Mouse (Mus musculus) liver, embryonic 14.5 days (tissue): Measurements from ENCODE around the gene Ddhd1. TPM values are rescaled to one million over a fixed set of nuclear protein-coding genes. Genes with fewer than 3 reads are reported as not detected.

Experiments
- ATAC-seq: fragments of 200-750 bp; cut with Nextera tagmentation; 2 replicates; pipeline ENCODE4 v1.8.0; 2017; ENCODE audit warnings: moderate number of reproducible peaks, mild to moderate bottlenecking, moderate library complexity; ENCODE audit not compliant: insufficient read depth
- DNase-seq, 3 experiments: peaks; one replicate each; pipeline ENCODE4 v3.0.0-alpha.2; 2012 to 2013; ENCODE audit warnings: low read depth in 3 of 3, low spot score in 3 of 3
- H3K27ac ChIP-seq: fragments of 300-500 bp; sonication (generic); 2 replicates; pipeline ENCODE4 v1.5.1; 2014; ENCODE audit warnings: moderate library complexity, mild to moderate bottlenecking, control low read depth, inconsistent platforms
- H3K27me3 ChIP-seq: fragments of 300-500 bp; sonication (generic); 2 replicates; pipeline ENCODE4 v1.6.1; 2014; ENCODE audit warnings: mild to moderate bottlenecking, low read length, moderate library complexity; ENCODE audit not compliant: control insufficient read depth, insufficient read depth
- H3K36me3 ChIP-seq: fragments of 300-500 bp; sonication (generic); replicated peaks from 2 replicates; pipeline ENCODE4 v1.6.1; 2014; ENCODE audit warnings: low read depth; ENCODE audit not compliant: control insufficient read depth, insufficient read depth
- H3K4me1 ChIP-seq, 2 experiments: fragments of 200-500 bp in 1 of 2; fragments of 300-500 bp in 1 of 2; sonication (generic) in 1 of 2; replicated peaks; 2 replicates each; pipeline ENCODE4 v1.6.1; 2012 to 2014; ENCODE audit warnings: antibody characterized with exemption in 1 of 2, inconsistent platforms in 1 of 2, low read length in 1 of 2; ENCODE audit not compliant: control insufficient read depth in 2 of 2, insufficient read depth in 2 of 2
- H3K4me2 ChIP-seq: fragments of 300-500 bp; sonication (generic); 2 replicates; pipeline ENCODE4 v1.6.1; 2014; ENCODE audit warnings: low read depth, mild to moderate bottlenecking, control low read depth, moderate library complexity
- H3K4me3 ChIP-seq, 2 experiments: fragments of 200-500 bp in 1 of 2; fragments of 300-500 bp in 1 of 2; sonication (generic) in 1 of 2; 2 replicates each; pipeline ENCODE4 v1.5.1; 2012 to 2014; ENCODE audit warnings: low read depth in 2 of 2, low read length in 2 of 2, mild to moderate bottlenecking in 2 of 2, control low read depth in 1 of 2, inconsistent platforms in 1 of 2, moderate library complexity in 1 of 2; ENCODE audit not compliant: insufficient read depth in 1 of 2
- H3K9ac ChIP-seq: fragments of 300-500 bp; sonication (generic); replicated peaks from 2 replicates; pipeline ENCODE4 v1.6.1; 2014; ENCODE audit warnings: mild to moderate bottlenecking, control low read depth, moderate library complexity
- H3K9me3 ChIP-seq: fragments of 300-500 bp; sonication (generic); 2 replicates; pipeline ENCODE4 v1.6.1; 2016; ENCODE audit warnings: low read length, mixed read lengths; ENCODE audit not compliant: control insufficient read depth
- CTCF ChIP-seq: IDR thresholded peaks from 2 replicates; pipeline ENCODE4 v1.5.1; 2016; ENCODE audit warnings: antibody characterized with exemption, low read depth, control low read depth
- EP300 ChIP-seq: IDR thresholded peaks from 2 replicates; pipeline ENCODE4 v1.6.1; 2016; ENCODE audit warnings: antibody characterized with exemption, low read depth
- WGBS: fragments of 180-500 bp; shearing (Covaris S2); extraction: QIAGEN DNeasy Blood & Tissue Kit; methylation state at CpG from one replicate; pipeline ENCODE4 v1.1.7; 2014; ENCODE audit not compliant: insufficient replicate concordance; 5-methylcytosine and 5-hydroxymethylcytosine counted together
- polyA plus RNA-seq, 2 experiments: library from polyadenylated mRNA; depleted of rRNA in 1 of 2; stranded (reverse) in 1 of 2; unstranded in 1 of 2; fragments of >200 nt; fragmentation: Nextera tagmentation in 1 of 2; extraction: Ambion mirVana in 1 of 2; gene quantifications; 2 replicates each; pipeline versions ENCODE4 v1.2.1 to v1.2.3; 2012 to 2014

Ddhd1 gene
- polyA plus RNA-seq, 2 experiments, result 8.9 to 15.4 TPM

GRCm38 (mm10) chr14:45668325-45668724 is 10.4 kb upstream of the Ddhd1 start:
- H3K36me3 ChIP-seq, result no peaks in the 10 kb centered on the region
- no peaks in the 10 kb centered on the region for H3K27me3 ChIP-seq
- no peak overlapping the region for H3K4me3 ChIP-seq
- no peaks in the 10 kb centered on the region for H3K4me1 ChIP-seq
- H3K9me3 ChIP-seq, result no peaks in the 10 kb centered on the region
- no peak overlapping the region for H3K4me2 ChIP-seq
- H3K9ac ChIP-seq, result no peak overlapping the region
- WGBS, result 62% methylated on average over 4 of the region's 4 CpGs
- no peak for DNase-seq
- no peak for TF ChIP-seq EP300
- no peak for TF ChIP-seq CTCF
- no peak for ATAC-seq
- no peak overlapping the region for H3K27ac ChIP-seq

GRCm38 (mm10) chr14:45667231-45667630 is 9.3 kb upstream of the Ddhd1 start:
- no peaks in the 10 kb centered on the region for H3K9me3 ChIP-seq
- H3K4me2 ChIP-seq, result no peak overlapping the region
- WGBS, result 31% methylated on average over 2 of the region's 2 CpGs
- no peak overlapping the region for H3K4me3 ChIP-seq
- TF ChIP-seq EP300 (no peak), CTCF (no peak)
- H3K27me3 ChIP-seq, result no peaks in the 10 kb centered on the region
- no peak overlapping the region for H3K9ac ChIP-seq
- H3K4me1 ChIP-seq, result no peaks in the 10 kb centered on the region
- DNase-seq, result no peak
- H3K36me3 ChIP-seq, result no peaks in the 10 kb centered on the region
- ATAC-seq, result no peak
- no peak overlapping the region for H3K27ac ChIP-seq

DNA sequence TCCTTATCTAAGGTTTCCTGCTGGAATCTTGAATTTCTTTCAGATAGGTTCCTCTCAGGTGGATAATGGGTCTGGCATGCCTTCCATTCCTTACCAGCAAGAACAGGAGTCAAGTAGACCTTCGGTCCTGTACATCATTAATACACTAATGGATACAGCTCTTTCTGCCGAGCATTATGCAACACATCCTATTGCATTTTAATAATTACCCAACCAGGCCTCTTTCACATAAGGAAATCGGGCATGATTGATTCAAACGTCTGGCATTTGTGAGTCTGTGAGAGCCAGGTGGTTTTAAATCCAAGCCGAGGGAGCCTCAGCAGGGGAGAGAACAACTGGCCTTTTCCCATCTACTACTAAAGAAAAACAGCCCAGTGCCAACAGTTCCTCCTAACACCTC is 3.6 kb upstream of the Ddhd1 start:
- DNase-seq (no peak), ATAC-seq (no peak)
- H3K4me3 ChIP-seq, result no peak overlapping the region
- no peaks in the 10 kb centered on the region for H3K36me3 ChIP-seq
- no peak overlapping the region for H3K27ac ChIP-seq
- 47% methylated on average over 5 of the region's 5 CpGs for WGBS
- H3K4me1 ChIP-seq, result peaks cover 4 to 7% of the 10 kb centered on the region in 2 experiments; a peak in 3 of 4 replicates
- TF ChIP-seq CTCF, result no peak
- TF ChIP-seq EP300, result no peak
- H3K27me3 ChIP-seq, result no peaks in the 10 kb centered on the region
- H3K9me3 ChIP-seq, result no peaks in the 10 kb centered on the region
- H3K4me2 ChIP-seq, result no peak overlapping the region
- no peak overlapping the region for H3K9ac ChIP-seq

DNA sequence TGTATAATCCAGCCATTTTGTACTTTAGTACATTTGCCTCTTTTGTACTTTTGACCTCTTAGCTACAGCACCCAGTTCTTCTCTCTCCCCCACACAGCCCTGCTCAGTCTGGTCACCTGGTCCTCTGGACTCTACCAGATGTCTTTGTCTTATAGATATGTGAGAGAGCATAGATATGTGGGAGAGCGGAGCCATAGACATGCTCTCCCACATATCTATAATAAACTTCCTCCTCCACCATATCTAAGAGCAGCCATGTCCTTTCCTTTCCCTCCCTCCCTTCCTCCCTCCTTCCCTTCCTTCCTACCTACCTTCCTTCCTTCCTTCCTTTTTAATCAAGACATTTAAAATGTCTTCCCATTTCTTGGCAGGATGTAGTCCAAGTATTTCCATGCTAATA is 2.4 kb upstream of the Ddhd1 start:
- H3K9ac ChIP-seq, result no peak overlapping the region
- H3K27ac ChIP-seq, result no peak overlapping the region
- no peaks in the 10 kb centered on the region for H3K27me3 ChIP-seq
- DNase-seq (no peak), ATAC-seq (no peak)
- no peaks in the 10 kb centered on the region for H3K9me3 ChIP-seq
- TF ChIP-seq CTCF, result no peak
- no peak for TF ChIP-seq EP300
- H3K36me3 ChIP-seq, result no peaks in the 10 kb centered on the region
- WGBS, result 12% methylated on average over 1 of the region's 1 CpGs
- H3K4me3 ChIP-seq, result no peak overlapping the region
- no peak overlapping the region for H3K4me2 ChIP-seq
- peaks cover 9 to 11% of the 10 kb centered on the region in 2 experiments for H3K4me1 ChIP-seq

DNA sequence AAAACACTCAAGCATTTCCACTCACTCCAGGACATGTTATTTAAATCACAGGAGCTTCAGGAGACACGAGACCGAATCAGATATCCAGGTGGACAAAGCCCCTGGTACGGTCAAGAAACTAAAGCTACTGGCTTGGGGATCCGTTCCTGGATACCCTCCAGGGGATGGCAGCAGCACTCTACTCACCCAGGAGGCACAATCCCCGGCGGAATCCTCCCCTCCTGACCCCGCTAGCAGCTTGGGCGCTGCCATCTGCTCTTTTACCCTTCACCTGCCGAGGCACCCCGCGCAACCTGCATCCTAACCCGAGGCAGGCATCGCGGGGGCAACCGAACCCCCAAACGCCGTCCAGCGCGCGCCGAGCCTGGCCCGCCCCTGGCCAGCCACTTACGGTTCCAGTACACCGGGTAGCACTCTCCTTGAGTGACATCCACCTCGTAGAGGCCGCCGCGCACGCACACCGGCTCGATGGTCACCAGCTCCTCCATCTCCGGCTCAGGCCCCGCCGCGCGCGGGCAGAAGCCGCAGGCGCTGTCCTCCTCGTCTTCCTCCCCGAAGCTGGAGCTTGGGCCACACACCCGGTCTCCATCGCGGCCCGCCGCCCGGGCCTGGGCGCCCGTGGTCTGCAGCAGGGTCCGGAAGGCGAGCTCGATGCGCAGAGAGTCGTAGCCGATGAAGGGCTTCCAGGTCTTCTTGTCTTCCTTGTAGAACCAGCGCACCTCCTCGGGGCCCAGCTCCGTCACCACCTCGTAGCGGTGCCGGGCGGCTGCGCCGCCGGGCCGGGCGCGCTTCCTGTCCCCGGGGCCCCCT is 907 bp downstream of the Ddhd1 start:
- H3K4me2 ChIP-seq, result peak overlapping the region; percentile 90
- no peaks in the 10 kb centered on the region for H3K27me3 ChIP-seq
- peaks cover 3% of the 10 kb centered on the region; the same call in 1 of the 2 replicates for H3K36me3 ChIP-seq
- H3K9me3 ChIP-seq, result no peaks in the 10 kb centered on the region
- peak; percentile 12; the same call in 1 of the 2 replicates for ATAC-seq
- H3K9ac ChIP-seq, result peak overlapping the region; percentile 92
- no peak for DNase-seq
- peak overlapping the region; percentile 90 for H3K27ac ChIP-seq
- peak overlapping the region; percentile 81 to 93 for H3K4me3 ChIP-seq
- WGBS, result under 1% methylated on average over 65 of the region's 69 CpGs
- peaks cover 37 to 40% of the 10 kb centered on the region in 2 experiments for H3K4me1 ChIP-seq
- peak; percentile 24; the same call in 1 of the 2 replicates for TF ChIP-seq CTCF
- no peak for TF ChIP-seq EP300
